Mouse (Mus musculus) frontal cortex, adult 2 months (tissue): ENCODE measurements at regions not wholly inside any gene's neighbourhood (a gene's known extent, or its start where the extent isn't known, plus 50 kb on each side); places are given as distances from the start of the nearest gene placed in this dataset.

Source experiments
- DNase-seq, 2 experiments: peaks; one replicate each; pipeline ENCODE4 v3.0.0; 2022; ENCODE audit warnings: low spot score in 1 of 2; ENCODE audit errors: extremely low spot score in 1 of 2

- no peak for DNase-seq
Observed at GRCm38 (mm10) chr16:26302045-26302444, 69.6 kb downstream of the Cldn1 start.

GRCm38 (mm10) chr16:26291692-26292091, 79.9 kb downstream of the Cldn1 start:
- DNase-seq, result no peak

GRCm38 (mm10) chr16:26285627-26286026, 86.0 kb downstream of the Cldn1 start:
- DNase-seq, result no peak

DNA sequence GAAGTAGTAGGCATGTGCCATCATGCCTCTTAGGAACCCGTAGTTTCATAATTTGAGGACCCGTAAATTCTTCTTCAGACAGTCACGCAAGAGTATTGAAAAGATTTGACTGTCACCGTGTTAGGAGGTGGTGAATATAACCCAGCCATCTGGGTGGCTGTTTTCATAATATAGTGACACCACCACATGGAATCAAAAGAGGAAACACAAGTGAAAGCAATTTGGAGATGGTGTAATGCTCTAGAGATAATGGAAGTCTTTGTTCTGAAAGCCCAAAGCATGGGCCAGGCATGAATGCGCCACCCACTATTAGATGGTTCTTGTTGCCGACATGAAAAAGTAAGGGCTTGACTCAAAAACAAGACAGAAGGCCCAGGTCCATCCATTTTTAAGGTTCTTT, 86.9 kb downstream of the Cldn1 start:
- no peak for DNase-seq

DNA sequence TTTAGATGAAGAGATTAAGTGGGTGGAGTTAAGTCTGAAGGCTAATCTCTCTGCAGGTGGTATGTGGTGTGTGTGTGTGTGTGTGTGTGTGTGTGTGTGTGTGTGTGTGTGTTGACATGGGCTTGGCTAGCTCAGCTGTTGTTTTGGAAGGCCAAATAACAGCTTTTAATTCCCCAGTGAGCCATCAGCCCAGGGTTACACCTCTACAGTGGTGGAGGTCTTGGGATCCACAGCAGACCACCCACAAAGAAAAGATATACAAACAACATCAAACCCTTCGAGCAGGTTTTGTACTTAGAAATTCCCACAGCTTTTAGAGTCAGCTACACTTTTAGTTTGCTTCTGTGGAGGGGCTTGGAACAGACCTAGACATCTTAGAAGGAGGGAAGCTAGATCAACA, 89.2 kb downstream of the Cldn1 start:
- no peak for DNase-seq

- DNase-seq, result no peak
Observed at GRCm38 (mm10) chr16:26281496-26281895, 90.1 kb downstream of the Cldn1 start.

DNA sequence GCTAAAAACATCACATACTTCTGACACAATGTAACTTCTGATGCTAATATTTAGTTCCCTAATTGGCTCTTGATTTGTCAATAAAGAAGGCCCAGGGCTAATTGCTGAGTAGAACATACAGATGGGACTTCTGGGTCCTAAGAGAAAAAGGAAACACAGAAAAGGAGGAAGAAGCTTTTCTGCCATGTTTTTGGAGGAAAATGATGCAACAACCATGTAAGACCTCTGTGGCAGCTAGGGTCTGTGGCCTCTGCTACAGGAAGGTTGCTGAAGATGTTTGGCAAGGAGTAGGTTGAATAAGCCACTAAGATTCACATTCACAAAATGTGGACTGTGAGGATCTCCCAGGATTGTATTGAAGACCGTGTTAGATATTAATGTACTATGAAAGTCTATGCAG, 94.9 kb downstream of the Cldn1 start:
- no peak for DNase-seq

- no peak for DNase-seq
Observed at GRCm38 (mm10) chr16:26252824-26253223, 118.8 kb downstream of the Cldn1 start.

- no peak for DNase-seq
Observed at GRCm38 (mm10) chr16:26251698-26252097, 119.9 kb downstream of the Cldn1 start.

DNA sequence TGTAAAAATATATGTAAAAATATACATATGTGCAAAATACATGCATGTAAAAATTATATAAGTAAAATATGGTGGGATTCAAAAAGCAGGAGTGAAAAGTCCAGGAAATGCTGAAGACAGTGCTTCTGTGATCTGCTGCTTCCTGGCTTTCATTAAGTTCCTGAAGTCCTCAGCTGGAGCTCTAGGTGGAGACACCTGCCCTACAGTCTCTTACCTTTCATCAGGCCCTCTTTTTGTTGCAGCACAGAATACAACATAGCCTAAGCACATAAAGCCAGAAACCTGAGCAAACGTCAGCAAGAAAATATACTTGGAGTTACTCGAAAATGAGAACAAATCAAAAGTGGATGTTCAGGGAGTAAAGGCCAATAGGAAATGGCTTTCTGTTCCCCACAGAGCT, 120.6 kb downstream of the Cldn1 start:
- DNase-seq, result no peak

DNA sequence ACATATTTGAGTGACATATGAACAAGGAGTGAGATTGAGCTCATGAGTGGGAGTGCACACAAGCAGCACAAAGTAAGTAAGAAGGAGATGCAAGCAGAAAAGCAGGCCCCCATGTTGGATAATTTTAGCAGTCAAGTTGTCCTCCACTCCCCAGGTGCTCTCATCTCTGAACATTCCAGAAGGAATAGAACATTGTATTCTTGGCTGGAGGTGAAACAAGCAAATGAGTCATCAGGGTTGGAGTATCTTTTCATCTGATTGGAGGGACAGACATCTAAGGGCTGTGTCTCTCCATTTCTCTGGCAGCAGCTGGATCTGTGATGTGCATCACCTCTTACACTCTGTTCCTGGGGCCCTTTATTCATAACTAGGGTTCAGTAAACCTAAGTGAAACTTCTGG, 122.7 kb downstream of the Cldn1 start:
- DNase-seq, result no peak

DNA sequence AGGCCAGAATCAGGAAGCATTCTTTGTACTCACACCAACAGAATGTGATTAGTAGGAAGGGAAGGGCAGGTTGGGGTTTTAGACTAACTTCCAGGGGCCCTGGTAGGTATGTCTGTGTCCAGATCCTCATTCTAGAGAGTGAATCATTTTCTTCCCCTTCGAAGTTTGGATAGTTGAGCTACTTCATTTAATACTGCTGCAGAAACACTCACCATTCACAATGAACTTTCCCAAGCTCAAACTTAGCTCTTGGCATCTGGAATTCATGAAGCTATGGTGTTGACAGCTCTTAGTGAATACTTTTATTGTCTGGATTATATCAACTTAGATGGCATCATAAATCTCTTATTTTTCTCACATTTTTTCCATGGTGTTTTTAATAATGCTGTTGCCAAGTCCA, 123.7 kb downstream of the Cldn1 start:
- DNase-seq, result no peak

GRCm38 (mm10) chr16:26235239-26235638, 129.7 kb upstream of the P3h2 start:
- no peak for DNase-seq

DNA sequence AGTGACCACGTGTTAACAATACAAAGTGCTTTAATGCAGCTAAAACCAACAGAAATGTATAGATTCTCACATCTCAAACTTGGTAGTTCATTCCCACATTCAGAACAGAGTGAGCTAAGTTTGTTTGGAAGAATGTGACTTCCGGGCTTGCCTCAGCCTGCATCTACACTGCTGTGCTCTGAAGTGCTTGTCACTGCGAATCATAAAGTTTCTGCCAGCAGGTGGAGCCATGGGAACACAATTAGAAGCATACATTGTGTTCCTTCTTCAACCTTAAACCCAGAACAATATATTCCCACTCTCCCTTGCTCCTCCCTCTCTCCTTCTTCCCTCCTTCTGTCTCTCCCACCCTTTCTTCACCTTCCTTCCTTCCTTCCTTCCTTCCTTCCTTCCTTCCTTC, 128.5 kb upstream of the P3h2 start:
- peak; percentile 78 to 97 for DNase-seq

DNA sequence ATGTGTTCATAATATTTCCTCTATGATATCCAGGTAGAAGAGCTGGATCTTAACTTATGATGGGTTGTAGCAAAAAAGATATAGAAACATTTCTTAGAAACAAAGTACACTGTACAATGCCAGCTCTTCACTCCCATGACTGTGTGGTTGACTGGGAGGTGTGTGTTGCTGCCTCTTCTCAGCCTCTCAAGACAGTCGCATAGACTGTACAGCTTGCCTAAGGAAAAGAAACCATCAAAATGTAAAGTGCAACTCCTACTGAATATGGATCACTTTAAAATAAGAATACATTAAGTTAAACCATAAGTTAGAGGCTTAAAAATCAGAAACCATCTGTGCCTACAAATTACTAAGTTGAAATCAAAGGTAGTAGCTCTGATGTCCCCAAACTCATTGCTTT, 125.5 kb upstream of the P3h2 start:
- DNase-seq, result peak in 1 of 2 experiments; percentile 17

DNA sequence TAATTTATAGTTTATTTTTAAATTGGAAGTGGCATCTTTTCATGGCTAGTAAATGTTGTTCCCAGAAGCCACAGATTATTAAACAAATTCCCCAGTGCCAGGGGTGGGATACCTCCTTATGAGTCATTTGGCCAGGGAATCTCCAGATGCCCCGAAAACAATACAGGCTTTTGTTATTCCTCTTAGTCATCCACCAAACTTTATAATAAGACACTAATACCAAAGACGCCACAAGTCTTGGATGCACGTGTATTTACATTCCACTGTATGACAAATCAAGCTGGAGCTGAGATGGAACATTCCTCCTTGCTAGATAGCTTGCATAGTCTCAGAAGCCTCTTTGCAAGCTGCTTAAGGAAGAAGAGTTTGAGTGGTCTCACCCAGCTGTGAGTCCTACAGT, 105.8 kb upstream of the P3h2 start:
- no peak for DNase-seq

DNA sequence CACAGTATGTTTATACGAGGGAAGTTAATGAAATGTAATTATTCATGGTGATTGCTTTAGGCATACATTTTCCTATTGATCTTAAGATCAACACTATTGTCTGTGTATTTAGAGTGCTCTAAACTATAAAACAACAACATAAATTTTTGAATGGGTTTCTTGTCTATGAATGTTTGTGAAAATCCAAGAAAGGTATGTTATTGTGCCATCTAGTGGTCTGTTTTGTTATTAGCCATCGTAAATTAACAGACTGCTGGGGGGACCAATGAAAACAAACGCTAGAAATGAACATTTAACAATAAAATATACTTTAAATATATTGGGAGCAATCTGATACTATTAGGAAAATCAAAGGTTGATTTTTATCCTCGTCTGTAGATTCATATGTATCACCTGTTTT, 93.5 kb upstream of the P3h2 start:
- peak in 1 of 2 experiments; percentile 71 for DNase-seq

DNA sequence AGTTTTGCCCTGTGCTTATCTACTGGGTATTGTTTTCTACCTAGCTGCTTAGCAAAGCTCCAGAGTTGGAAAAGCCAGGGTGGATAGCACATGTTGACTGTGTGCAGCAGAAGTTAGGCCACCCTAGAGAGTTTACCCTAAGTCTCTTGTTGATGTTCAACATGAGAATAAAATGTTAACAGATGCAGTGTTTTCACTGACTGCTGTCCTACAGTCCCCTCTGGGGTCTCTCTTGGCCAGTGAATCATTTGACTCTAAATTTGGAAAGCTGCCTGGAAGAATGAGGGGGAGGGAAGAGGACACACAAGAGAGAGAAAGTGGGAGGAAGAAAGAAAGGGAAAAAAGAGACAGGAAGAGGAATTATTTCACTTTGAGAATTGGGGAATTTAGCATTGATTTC, 90.8 kb upstream of the P3h2 start:
- no peak for DNase-seq

DNA sequence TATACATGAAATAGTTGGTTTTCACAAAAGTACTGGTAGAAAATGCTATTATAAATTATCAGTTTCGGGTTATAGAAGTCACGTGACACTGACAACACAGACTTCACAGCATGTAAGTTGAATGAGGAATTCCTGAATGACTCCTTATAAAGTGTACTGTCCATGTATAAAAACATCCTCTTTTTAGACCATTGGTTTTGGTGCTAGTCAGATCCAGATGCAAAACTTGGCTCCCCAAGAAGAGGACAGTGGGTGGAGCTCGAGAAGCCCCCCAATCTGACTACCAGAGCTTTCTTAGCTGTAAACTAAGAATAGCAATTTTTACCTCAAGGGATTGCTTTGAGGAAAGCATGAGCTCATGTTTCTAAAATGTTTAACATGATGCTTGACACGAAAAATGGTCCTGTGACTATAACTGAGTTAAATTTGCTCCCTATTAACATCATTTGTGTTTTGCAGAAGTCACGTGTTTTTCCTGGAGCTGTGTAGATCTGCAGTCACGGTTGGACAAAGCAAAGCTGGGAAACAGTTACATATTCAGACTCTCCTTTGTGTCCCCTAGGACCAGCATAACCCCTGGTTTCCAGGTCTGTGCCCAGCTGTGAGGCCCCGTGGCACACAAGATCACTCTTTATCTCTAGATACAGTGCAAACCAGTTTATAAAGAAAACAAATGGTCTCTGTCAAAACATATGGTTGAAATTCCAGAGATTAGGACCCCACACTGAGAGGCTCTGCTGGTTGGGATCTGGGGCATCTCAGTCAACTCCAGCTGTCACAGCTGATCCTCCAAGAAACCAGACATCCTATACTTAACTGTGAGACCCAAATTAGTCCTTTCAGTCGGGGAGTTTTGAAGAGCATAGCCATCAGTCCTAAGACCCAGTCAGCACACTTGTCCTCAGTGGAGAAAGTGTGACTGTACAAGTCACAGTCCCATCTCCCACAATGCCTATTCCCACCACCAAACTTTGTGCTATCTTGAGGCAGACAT, 80.0 kb upstream of the P3h2 start:
- no peak for DNase-seq

GRCm38 (mm10) chr16:26184647-26185262, 79.2 kb upstream of the P3h2 start:
- no peak for DNase-seq

- no peak for DNase-seq
Observed at GRCm38 (mm10) chr16:26183530-26183929, 77.9 kb upstream of the P3h2 start.

DNA sequence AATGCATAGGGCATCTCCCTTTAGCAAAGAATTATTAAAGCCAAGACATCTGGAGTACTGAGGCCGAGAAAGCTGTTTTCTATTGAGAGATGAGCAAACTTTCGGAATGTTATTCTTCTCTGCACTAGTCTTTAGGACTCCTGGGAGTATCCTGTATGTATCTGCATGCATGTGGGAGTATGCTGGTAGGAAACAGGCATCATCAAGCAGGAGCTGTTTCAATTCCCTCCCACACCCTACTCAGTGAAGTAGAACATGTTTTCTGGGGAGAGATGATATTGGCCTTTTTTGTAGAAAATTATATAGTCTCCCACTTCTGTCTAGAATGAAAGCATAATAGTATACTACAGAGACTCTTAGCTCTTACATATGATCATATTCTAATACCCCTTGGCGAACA, 76.1 kb upstream of the P3h2 start:
- DNase-seq, result peak in 1 of 2 experiments; percentile 11
